Mouse (Mus musculus) heart, embryonic 11.5 days (tissue): ENCODE data around the gene Accs. TPM values are rescaled to one million over a fixed set of nuclear protein-coding genes. Genes with fewer than 3 reads are reported as not detected.

Experiments
- ATAC-seq: fragments of 200-750 bp; cut with Nextera tagmentation; replicated peaks from 2 replicates; pipeline ENCODE4 v1.8.0; 2017; ENCODE audit warnings: moderate library complexity; ENCODE audit not compliant: insufficient number of reproducible peaks, low FRiP score, low TSS enrichment
- H3K27ac ChIP-seq: fragments of 300-500 bp; sonication (generic); 2 replicates; pipeline ENCODE4 v1.5.1; 2014; ENCODE audit warnings: mild to moderate bottlenecking, low read depth, low read length
- H3K27me3 ChIP-seq: fragments of 300-500 bp; sonication (generic); 2 replicates; pipeline ENCODE4 v1.6.1; 2014; ENCODE audit warnings: mild to moderate bottlenecking, low read length, mixed read lengths; ENCODE audit not compliant: control insufficient read depth, insufficient read depth
- H3K36me3 ChIP-seq: fragments of 300-500 bp; sonication (generic); 2 replicates; pipeline ENCODE4 v1.6.1; 2014; ENCODE audit warnings: mild to moderate bottlenecking, low read length, moderate library complexity, mixed read lengths; ENCODE audit not compliant: control insufficient read depth, insufficient read depth
- H3K4me1 ChIP-seq: fragments of 300-500 bp; sonication (generic); 2 replicates; pipeline ENCODE4 v1.6.1; 2014; ENCODE audit warnings: low read length; ENCODE audit not compliant: control insufficient read depth, insufficient read depth
- H3K4me2 ChIP-seq: fragments of 300-500 bp; sonication (generic); 2 replicates; pipeline ENCODE4 v1.6.1; 2014; ENCODE audit warnings: mild to moderate bottlenecking, moderate library complexity
- H3K4me3 ChIP-seq: fragments of 300-500 bp; sonication (generic); 2 replicates; pipeline ENCODE4 v1.5.1; 2014; ENCODE audit warnings: low read depth, low read length
- H3K9ac ChIP-seq: fragments of 300-500 bp; sonication (generic); 2 replicates; pipeline ENCODE4 v1.6.1; 2014; ENCODE audit warnings: mild to moderate bottlenecking, low read depth, low read length, moderate library complexity
- H3K9me3 ChIP-seq: fragments of 300-500 bp; sonication (generic); replicated peaks from 2 replicates; pipeline ENCODE4 v1.6.1; 2016; ENCODE audit warnings: low read length; ENCODE audit not compliant: control insufficient read depth
- WGBS: fragments of 180-500 bp; shearing (Covaris S2); extraction: QIAGEN DNeasy Blood & Tissue Kit; methylation state at CpG from one replicate; pipeline ENCODE4 v1.1.7; 2014; ENCODE audit not compliant: insufficient replicate concordance; 5-methylcytosine and 5-hydroxymethylcytosine counted together
- polyA plus RNA-seq: library from polyadenylated mRNA; unstranded; fragments of >200 nt; fragmentation: Nextera tagmentation; extraction: Ambion mirVana; gene quantifications from 2 replicates; pipeline ENCODE4 v1.2.1, GENCODE M21; 2014

The Accs gene
- polyA plus RNA-seq, 1 experiment from 2014 or later = 6.6 TPM

GRCm38 (mm10) chr2:93811812-93812211 is 37.9 kb downstream of the Accs start:
- Histone ChIP-seq H3K4me1 (no peaks in the 10 kb centered on the region), H3K9ac (no peak overlapping the region), H3K4me2 (no peak overlapping the region), H3K27me3 (no peaks in the 10 kb centered on the region), H3K4me3 (no peak overlapping the region), H3K27ac (no peak overlapping the region), H3K36me3 (peaks cover 15% of the 10 kb centered on the region), H3K9me3 (no peaks in the 10 kb centered on the region)
- ATAC-seq = no peak
- 30% methylated on average over 4 of the region's 4 CpGs for WGBS

- no peak overlapping the region for H3K4me2 ChIP-seq
- peaks cover 24% of the 10 kb centered on the region for H3K36me3 ChIP-seq
- H3K4me1 ChIP-seq = peaks cover 5% of the 10 kb centered on the region; the same call in 1 of the 2 replicates
- 14% methylated on average over 2 of the region's 2 CpGs for WGBS
- H3K27ac ChIP-seq = no peak overlapping the region
- no peak overlapping the region for H3K4me3 ChIP-seq
- no peak overlapping the region for H3K9ac ChIP-seq
- no peak for ATAC-seq
- H3K9me3 ChIP-seq = no peaks in the 10 kb centered on the region
- no peaks in the 10 kb centered on the region for H3K27me3 ChIP-seq
These were observed 39.8 kb downstream of the Accs start for GRCm38 (mm10) chr2:93809931-93810330.

- no peak overlapping the region for H3K4me3 ChIP-seq
- no peak overlapping the region for H3K27ac ChIP-seq
These were observed 41.7 kb downstream of the Accs start for GRCm38 (mm10) chr2:93808071-93808470.

DNA sequence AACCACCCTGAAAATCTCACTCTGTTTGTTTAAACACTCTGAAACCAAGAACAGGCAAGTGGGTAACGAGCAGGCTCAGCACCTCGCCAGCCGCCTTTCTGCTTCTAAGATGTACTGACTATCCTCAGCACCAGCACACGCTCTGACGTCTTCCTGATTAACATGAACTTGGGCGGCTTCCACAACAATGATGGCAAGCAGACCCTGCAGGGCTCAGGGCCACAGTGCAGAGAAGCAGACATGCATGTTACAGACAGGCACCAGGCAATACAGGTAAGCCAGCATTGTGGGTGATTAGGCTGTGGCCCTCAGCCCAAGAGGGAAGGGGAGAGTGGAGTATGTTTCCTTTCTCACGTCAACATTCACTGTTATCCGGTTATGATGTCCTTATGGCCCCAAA is 42.3 kb downstream of the Accs start:
- Histone ChIP-seq H3K27ac (no peak overlapping the region), H3K36me3 (peaks cover 24% of the 10 kb centered on the region), H3K4me3 (no peak overlapping the region), H3K4me1 (peaks cover 5% of the 10 kb centered on the region; the same call in 1 of the 2 replicates), H3K27me3 (no peaks in the 10 kb centered on the region), H3K9me3 (no peaks in the 10 kb centered on the region), H3K4me2 (no peak overlapping the region), H3K9ac (no peak overlapping the region)
- 82% methylated on average over 8 of the region's 8 CpGs for WGBS
- ATAC-seq = no peak

More at GRCm38 (mm10) chr2:93808071-93808470, 41.7 kb downstream of the Accs start:
- Histone ChIP-seq H3K36me3 (peaks cover 25% of the 10 kb centered on the region), H3K4me2 (no peak overlapping the region), H3K27me3 (no peaks in the 10 kb centered on the region), H3K9me3 (no peaks in the 10 kb centered on the region), H3K4me1 (peaks cover 5% of the 10 kb centered on the region; the same call in 1 of the 2 replicates), H3K9ac (no peak overlapping the region)
- ATAC-seq = no peak
- WGBS = 84% methylated on average over 5 of the region's 5 CpGs

DNA sequence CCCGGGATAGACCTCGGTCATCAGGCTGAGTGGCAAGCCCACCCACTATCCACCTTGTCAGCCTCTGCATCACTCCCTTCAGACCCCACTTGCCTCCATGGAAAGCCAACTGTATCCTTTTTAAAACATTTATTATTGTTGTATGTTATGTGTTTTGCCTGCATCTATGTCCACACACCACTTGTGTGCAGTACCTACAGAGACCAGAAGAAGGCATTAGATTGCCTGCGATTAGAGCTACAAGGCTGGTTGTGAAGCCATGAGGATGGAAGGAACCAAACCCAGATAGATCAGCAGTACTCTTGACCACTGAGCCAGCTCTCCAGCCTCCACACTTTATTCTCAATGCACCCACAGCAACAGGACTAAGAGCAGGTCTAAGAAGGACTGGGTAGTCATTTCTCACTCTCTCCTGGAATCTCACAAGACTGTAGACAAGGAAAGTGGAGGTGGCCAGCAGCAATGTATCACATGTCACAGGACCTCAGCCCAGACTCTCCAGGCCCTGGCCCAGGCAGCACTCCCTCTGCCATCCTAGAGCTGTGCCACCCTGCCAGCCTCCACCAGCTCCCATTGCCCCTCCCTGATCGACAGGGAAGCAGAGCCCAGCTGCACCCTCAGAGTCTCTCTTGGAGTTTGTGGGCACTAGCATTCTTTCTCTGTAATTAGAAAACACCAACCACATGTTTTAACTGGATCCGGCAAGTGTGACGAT is 43.1 kb downstream of the Accs start:
- 92% methylated on average over 6 of the region's 6 CpGs for WGBS
- Histone ChIP-seq H3K4me1 (peaks cover 5% of the 10 kb centered on the region; the same call in 1 of the 2 replicates), H3K36me3 (peaks cover 24% of the 10 kb centered on the region), H3K4me3 (no peak overlapping the region), H3K27me3 (no peaks in the 10 kb centered on the region), H3K9me3 (no peaks in the 10 kb centered on the region), H3K27ac (no peak overlapping the region), H3K4me2 (no peak overlapping the region), H3K9ac (no peak overlapping the region)
- no peak for ATAC-seq

- peaks cover 5% of the 10 kb centered on the region; the same call in 1 of the 2 replicates for H3K4me1 ChIP-seq
- H3K4me2 ChIP-seq = no peak overlapping the region
- WGBS = 81% methylated on average over 4 of the region's 4 CpGs
- no peak overlapping the region for H3K9ac ChIP-seq
- no peaks in the 10 kb centered on the region for H3K9me3 ChIP-seq
- no peak overlapping the region for H3K4me3 ChIP-seq
- H3K36me3 ChIP-seq = peaks cover 21% of the 10 kb centered on the region
- ATAC-seq = no peak
- H3K27ac ChIP-seq = no peak overlapping the region
- H3K27me3 ChIP-seq = no peaks in the 10 kb centered on the region
These were observed 44.2 kb downstream of the Accs start for GRCm38 (mm10) chr2:93805523-93805922.

DNA sequence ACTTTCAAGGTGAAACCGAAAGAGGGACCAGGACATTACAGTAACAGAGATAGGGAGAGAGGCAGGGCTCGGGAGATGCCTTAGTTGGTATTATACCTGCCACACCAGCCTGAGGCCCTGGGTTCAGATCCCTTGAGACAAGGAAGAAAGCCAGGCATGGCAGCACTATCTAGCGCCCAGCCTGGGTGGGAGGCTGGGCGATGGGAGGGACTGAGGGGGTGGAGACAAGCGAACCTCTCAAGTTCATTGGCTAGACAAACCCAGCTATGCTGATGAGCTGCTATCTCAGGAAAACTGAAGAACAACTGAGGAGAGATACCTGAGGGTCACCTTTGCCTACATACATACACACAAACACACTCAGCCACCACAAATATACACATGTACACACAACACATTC is 44.7 kb downstream of the Accs start:
- H3K4me3 ChIP-seq = no peak overlapping the region
- no peaks in the 10 kb centered on the region for H3K27me3 ChIP-seq
- H3K4me1 ChIP-seq = peaks cover 5% of the 10 kb centered on the region; the same call in 1 of the 2 replicates
- no peak overlapping the region for H3K4me2 ChIP-seq
- no peak overlapping the region for H3K27ac ChIP-seq
- no peak for ATAC-seq
- no peaks in the 10 kb centered on the region for H3K9me3 ChIP-seq
- 84% methylated on average over 5 of the region's 5 CpGs for WGBS
- H3K9ac ChIP-seq = no peak overlapping the region
- H3K36me3 ChIP-seq = peaks cover 19% of the 10 kb centered on the region

DNA sequence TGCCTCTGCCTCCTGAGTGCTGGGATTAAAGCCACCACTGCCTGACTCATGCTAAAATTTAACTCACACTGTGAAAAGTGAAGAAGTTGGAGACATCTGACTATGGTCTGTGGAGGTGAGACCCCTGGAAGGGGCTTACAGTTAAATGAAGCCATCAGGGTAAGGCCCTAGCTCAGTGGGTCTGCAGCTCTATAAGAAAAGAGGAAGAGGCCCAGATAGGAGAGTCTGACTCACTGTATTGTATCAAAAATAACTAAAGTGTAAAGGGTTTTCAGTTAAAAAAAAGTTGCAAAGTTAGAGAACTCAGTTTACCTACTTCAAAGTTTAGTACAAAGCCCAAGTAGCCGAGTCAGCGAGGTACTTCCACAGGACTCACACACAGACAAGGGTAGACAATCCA is 46.8 kb downstream of the Accs start:
- no peak overlapping the region for H3K4me3 ChIP-seq
- H3K9me3 ChIP-seq = no peaks in the 10 kb centered on the region
- ATAC-seq = no peak
- no peak overlapping the region for H3K9ac ChIP-seq
- no peak overlapping the region for H3K4me2 ChIP-seq
- 92% methylated on average over 2 of the region's 2 CpGs for WGBS
- peaks cover 17% of the 10 kb centered on the region for H3K36me3 ChIP-seq
- H3K27me3 ChIP-seq = no peaks in the 10 kb centered on the region
- H3K27ac ChIP-seq = no peak overlapping the region
- H3K4me1 ChIP-seq = peaks cover 5% of the 10 kb centered on the region; the same call in 1 of the 2 replicates

- Histone ChIP-seq H3K27ac (no peak overlapping the region), H3K4me3 (no peak overlapping the region), H3K36me3 (peaks cover 15% of the 10 kb centered on the region), H3K4me1 (peaks cover 9% of the 10 kb centered on the region), H3K9me3 (no peaks in the 10 kb centered on the region), H3K27me3 (no peaks in the 10 kb centered on the region), H3K9ac (no peak overlapping the region), H3K4me2 (no peak overlapping the region)
- WGBS = 81% methylated on average over 7 of the region's 7 CpGs
- ATAC-seq = no peak
These were observed 48.6 kb downstream of the Accs start for GRCm38 (mm10) chr2:93801097-93801496.
